Mouse (Mus musculus) MEL (cell line): ENCODE measurements at regions not wholly inside any gene's neighbourhood (a gene's known extent, or its start where the extent isn't known, plus 50 kb on each side); places are given as distances from the start of the nearest gene placed in this dataset.

Source experiments
- DNase-seq: peaks from one replicate; pipeline ENCODE4 v3.0.0; 2011; ENCODE audit warnings: low read depth, low spot score
- H3K27ac ChIP-seq: 2 replicates; pipeline ENCODE4 v1.5.1; 2012; ENCODE audit warnings: low read depth, mild to moderate bottlenecking, control low read depth, low read length, moderate library complexity; ENCODE audit not compliant: control insufficient read depth
- H3K27me3 ChIP-seq, 2 experiments: fragments of 150-350 bp in 1 of 2; sonication (generic) in 1 of 2; 2 replicates each; pipeline ENCODE4 v1.6.1; 2012; ENCODE audit warnings: low read length in 2 of 2, mild to moderate bottlenecking in 2 of 2, improper control_type of control experiment in 1 of 2, moderate library complexity in 1 of 2; ENCODE audit not compliant: insufficient read depth in 2 of 2, control insufficient read depth in 1 of 2
- H3K36me3 ChIP-seq, 2 experiments: 2 replicates each; pipeline ENCODE4 v1.6.1; 2012 to 2014; ENCODE audit warnings: low read length in 2 of 2, improper control_type of control experiment in 1 of 2, inconsistent platforms in 1 of 2, mild to moderate bottlenecking in 1 of 2; ENCODE audit not compliant: insufficient read depth in 2 of 2, control insufficient read depth in 1 of 2
- H3K4me1 ChIP-seq, 2 experiments: fragments of 150-350 bp in 1 of 2; sonication (generic) in 1 of 2; 2 replicates each; pipeline ENCODE4 v1.6.1; 2012; ENCODE audit warnings: low read length in 2 of 2, improper control_type of control experiment in 1 of 2, mild to moderate bottlenecking in 1 of 2; ENCODE audit not compliant: insufficient read depth in 2 of 2, control insufficient read depth in 1 of 2
- H3K4me3 ChIP-seq, 2 experiments: fragments of 150-350 bp in 1 of 2; sonication (generic) in 1 of 2; 2 replicates each; pipeline ENCODE4 v1.5.1; 2012; ENCODE audit warnings: low read depth in 2 of 2, low read length in 2 of 2, mild to moderate bottlenecking in 2 of 2, moderate library complexity in 2 of 2, control low read depth in 1 of 2, improper control_type of control experiment in 1 of 2; ENCODE audit not compliant: control insufficient read depth in 1 of 2, insufficient read depth in 1 of 2
- H3K79me2 ChIP-seq: 2 replicates; pipeline ENCODE4 v1.6.1; 2012; ENCODE audit warnings: mild to moderate bottlenecking, low read length, moderate library complexity; ENCODE audit not compliant: control insufficient read depth, poor library complexity, insufficient read depth
- H3K9ac ChIP-seq: 2 replicates; pipeline ENCODE4 v1.6.1; 2012; ENCODE audit warnings: low read depth, mild to moderate bottlenecking, control low read depth, low read length, moderate library complexity; ENCODE audit not compliant: control insufficient read depth, poor library complexity, severe bottlenecking
- H3K9me3 ChIP-seq: fragments of 150-350 bp; sonication (generic); replicated peaks from 2 replicates; pipeline ENCODE4 v1.6.1; 2012; ENCODE audit warnings: mild to moderate bottlenecking, low read length, improper control_type of control experiment, moderate library complexity; ENCODE audit not compliant: insufficient read depth
- BHLHE40 ChIP-seq: IDR thresholded peaks from 2 replicates; pipeline ENCODE4 v1.6.1; 2012; ENCODE audit warnings: low read depth, mild to moderate bottlenecking, inconsistent platforms, low read length, improper control_type of control experiment, borderline replicate concordance
- EP300 ChIP-seq, 2 experiments: IDR thresholded peaks; 2 replicates each; pipeline ENCODE4 v1.6.1; 2011; ENCODE audit warnings: improper control_type of control experiment in 2 of 2, low read length in 2 of 2, low read depth in 1 of 2, mild to moderate bottlenecking in 1 of 2
- KAT2A ChIP-seq: conservative IDR thresholded peaks from 2 replicates; pipeline ENCODE4 v1.6.1; 2012; ENCODE audit warnings: low read depth, low read length, improper control_type of control experiment, inconsistent platforms
- NELFE ChIP-seq: IDR thresholded peaks from 2 replicates; pipeline ENCODE4 v1.6.1; 2011; ENCODE audit warnings: low read depth, low read length, improper control_type of control experiment
- POLR2AphosphoS2 ChIP-seq: IDR thresholded peaks from 2 replicates; pipeline ENCODE4 v1.6.1; 2011; ENCODE audit warnings: low read length, improper control_type of control experiment
- SMC3 ChIP-seq: IDR thresholded peaks from 2 replicates; pipeline ENCODE4 v1.6.1; 2011; ENCODE audit warnings: low read depth, low read length, improper control_type of control experiment

- Histone ChIP-seq H3K27ac (no peak overlapping the region), H3K79me2 (no peaks in the 10 kb centered on the region), H3K9ac (no peak overlapping the region), H3K4me1 (no peaks in the 10 kb centered on the region), H3K9me3 (no peaks in the 10 kb centered on the region), H3K36me3 (no peaks in the 10 kb centered on the region), H3K4me3 (no peak overlapping the region), H3K27me3 (no peaks in the 10 kb centered on the region; a peak in 1 of 4 replicates)
- no peak for DNase-seq
- TF ChIP-seq KAT2A (no peak), NELFE (no peak)
These were observed 111.5 kb upstream of the Meis2 start for GRCm38 (mm10) chr2:116177155-116177554.

- H3K4me1 ChIP-seq: no peaks in the 10 kb centered on the region
- H3K27ac ChIP-seq: no peak overlapping the region
- H3K9me3 ChIP-seq: no peaks in the 10 kb centered on the region
- no peak for TF ChIP-seq SMC3
- TF ChIP-seq POLR2AphosphoS2: no peak
- no peak for TF ChIP-seq EP300 (IDR thresholded peaks at IDR 0.05; ENCODE audit: low read depth in 1 of 2, low read length in 2 of 2)
- no peak for TF ChIP-seq BHLHE40
- H3K9ac ChIP-seq: no peak overlapping the region
- H3K4me3 ChIP-seq: no peak overlapping the region
- H3K27me3 ChIP-seq: no peaks in the 10 kb centered on the region
- no peaks in the 10 kb centered on the region for H3K36me3 ChIP-seq
- no peaks in the 10 kb centered on the region for H3K79me2 ChIP-seq
- no peak for DNase-seq
These were observed 100.5 kb upstream of the Meis2 start for GRCm38 (mm10) chr2:116165871-116166770.
